Mouse (Mus musculus) natural killer cell, adult 2 months (primary cell): Measurements from ENCODE around the gene Lexm.

ENCODE experiments used
- DNase-seq, 2 experiments: peaks; one replicate each; pipeline ENCODE4 v3.0.0; 2022; ENCODE audit warnings: low spot score in 2 of 2

The Lexm gene

GRCm38 (mm10) chr4:106617056-106617455 lies at the start of gene Lexm:
Lexm (minus strand) TSS chr4:106617241.
- DNase-seq = no peak

- no peak for DNase-seq
Measured at GRCm38 (mm10) chr4:106666546-106666945, 49.5 kb upstream of the Lexm start.

DNA sequence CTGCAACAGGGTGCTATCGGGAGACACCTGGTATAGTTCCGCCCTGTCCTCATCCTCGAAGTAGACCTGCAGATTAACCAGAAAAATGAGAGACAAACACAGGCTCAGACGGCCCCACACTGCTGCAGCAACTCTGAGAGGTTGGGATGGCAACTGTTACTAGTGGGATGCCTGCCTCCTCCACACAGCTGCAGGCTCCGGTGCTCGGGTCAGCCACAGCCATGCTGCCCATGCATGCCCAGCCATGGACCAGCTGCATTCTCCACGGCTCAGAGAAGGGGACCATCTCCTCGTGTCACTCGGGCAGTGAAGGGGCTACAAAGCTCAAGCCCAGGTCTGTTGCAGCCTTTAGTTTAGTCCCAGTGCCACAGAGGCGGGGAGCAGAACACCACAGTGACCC lies 48.6 kb upstream of the Lexm start:
- no peak for DNase-seq

DNA sequence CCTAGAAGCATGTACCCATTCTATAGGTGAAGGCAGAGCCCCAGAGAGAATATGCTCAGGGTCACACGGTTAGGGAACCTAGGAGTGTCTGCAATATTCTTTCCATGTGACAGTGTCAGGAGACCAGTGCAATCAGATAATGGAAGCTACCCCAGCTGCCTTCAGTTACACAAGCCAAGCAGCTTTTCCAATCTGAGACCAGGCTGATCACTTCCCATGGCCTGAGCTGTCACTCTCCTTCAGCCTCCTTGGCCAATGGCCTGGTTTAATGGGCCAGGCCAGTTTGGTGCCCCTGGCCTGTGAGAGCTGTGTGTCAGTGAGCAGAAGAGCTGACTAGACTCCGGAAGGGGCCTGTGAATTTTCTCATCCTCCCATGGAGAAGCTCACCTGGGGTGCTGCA lies 48.2 kb upstream of the Lexm start:
- DNase-seq = no peak

DNA sequence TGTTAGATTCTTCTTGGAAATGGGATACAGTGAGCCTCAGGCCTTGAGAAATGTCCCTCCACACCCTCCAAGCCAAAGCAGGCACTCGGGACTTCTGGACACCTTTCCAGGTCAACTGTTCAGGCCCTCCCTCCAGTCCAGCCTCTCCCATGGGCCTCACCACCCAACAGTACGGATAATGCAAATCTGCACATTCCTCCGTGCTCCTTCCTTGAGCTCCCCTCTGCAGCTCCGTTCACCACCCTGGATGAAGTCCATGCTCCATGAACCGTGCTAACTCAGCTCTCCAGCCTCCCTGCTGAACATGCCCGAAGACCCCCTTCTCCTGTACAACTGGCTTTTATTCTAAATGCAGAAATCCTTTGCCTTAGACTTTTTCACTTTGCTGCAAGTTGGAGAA lies 47.7 kb upstream of the Lexm start:
- no peak for DNase-seq

GRCm38 (mm10) chr4:106663956-106664470 lies 47.0 kb upstream of the Lexm start:
- no peak for DNase-seq

- DNase-seq = no peak
Measured at GRCm38 (mm10) chr4:106655681-106656080, 38.6 kb upstream of the Lexm start.

DNA sequence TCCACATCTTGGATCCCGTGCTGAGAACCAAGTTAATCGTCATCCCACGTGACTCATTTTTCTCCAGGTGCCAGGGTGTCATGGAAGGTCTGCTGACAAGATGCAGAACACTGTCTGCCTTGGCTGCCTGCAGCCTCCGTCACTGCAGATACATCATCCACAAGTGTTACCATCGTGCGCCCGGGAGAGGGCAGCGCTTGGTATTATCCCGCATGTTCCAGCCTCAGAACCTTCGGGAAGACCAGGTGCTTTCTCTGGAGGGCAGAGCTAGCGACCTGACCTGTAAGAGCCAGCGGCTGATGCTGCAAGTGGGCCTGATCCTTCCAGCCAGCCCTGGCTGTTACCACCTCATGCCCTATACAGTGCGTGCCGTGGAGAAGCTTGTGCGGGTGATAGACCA lies 36.0 kb upstream of the Lexm start:
- no peak for DNase-seq

- no peak for DNase-seq
Measured at GRCm38 (mm10) chr4:106652546-106652945, 35.5 kb upstream of the Lexm start.

DNA sequence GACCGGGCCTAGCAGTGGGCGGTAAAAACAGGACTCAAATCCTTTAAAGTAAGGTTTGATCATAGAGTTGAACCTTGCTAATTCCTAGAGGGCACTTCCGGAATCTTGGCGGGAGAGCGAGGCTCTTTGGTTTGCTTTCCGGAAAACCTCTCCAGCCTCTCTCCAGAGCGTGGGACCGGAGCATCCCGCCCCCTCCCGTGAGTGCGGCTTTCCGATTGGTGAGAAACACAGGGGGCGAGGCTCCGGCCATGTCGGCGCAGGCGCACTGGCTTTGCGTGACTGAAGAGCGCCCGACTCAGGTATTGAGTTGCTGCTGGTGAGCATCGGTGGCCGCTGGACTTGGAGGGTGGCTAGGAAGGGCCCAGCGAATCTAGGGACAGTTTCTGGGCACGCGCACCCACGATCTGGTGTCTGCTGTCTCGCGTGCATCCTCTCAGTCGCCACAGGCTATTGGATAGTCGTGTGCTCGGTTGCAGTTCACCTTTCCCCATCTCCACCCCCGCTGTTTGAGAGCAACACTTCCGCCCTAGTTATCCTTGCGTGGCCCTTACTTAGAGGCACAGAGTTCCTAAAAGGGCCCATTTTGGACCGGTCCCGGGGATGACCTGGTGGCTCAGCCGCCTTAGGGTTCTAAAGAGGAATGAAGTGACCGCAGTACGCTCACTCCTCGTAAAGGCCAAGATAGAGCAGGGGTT lies 33.9 kb upstream of the Lexm start, which contains the start of gene Pars2:
Gene Pars2, plus strand, starts transcription at position 237 of the 695 bp plus-strand sequence.
- DNase-seq = peak; percentile 95 to 97

GRCm38 (mm10) chr4:106647137-106647536 lies 30.1 kb upstream of the Lexm start:
- no peak for DNase-seq

GRCm38 (mm10) chr4:106645797-106646196 lies 28.8 kb upstream of the Lexm start:
- DNase-seq = no peak

DNA sequence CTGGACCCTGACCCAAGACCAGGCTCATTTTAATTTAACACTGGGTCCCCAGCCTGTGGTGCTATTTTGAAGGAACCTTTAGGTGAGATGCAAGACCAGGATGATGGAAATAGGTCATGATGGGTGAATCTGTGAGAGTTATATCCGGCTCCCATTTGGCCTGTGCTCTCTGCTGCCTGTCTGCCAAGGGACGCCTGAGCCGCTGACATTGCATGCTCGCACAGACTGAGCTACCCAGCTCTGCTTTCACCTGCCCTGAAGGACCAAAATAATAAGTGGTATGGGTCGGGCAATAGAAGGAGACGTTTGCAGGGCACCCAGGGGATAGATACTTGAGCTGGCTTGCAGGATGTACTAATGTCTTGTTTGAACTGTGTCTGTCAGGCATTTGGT lies 27.2 kb upstream of the Lexm start:
- no peak for DNase-seq

DNA sequence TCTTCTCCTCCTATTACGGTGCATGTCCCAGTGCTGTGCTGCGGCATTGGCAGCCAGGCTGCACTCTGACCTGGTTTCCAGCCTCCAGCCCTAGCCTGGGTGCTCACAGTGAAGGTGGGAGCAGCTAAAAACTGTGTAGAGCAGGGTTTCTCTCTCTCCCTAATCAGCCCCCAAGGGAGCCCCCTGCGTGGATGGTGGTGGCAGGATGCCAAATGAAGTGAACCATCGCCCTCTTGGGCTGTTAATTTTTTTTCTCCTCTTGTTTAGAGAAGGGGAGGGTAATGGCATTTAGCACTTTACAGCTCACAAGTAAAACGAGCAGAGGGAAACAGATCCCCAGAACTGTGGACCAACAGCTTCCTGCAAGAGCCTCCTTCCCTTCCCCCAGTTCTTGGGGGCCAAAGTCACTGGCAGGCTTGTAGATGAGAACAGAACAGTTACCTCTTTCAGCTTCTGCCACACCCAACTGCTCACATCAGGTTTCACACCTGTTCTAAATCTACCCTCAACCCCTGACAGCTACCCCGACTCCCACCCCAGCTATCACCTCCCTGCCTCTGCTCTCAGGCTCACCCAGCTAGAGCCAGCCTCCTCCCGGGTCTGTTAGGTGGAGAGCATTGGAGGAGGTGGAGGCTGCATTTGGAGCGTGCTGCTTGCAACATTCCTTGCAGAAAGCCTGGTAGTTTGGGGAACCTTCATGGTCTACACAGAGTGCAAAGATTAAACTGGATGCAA lies 26.6 kb upstream of the Lexm start:
- no peak for DNase-seq

- DNase-seq = no peak
Measured at GRCm38 (mm10) chr4:106634086-106634479, 17.0 kb upstream of the Lexm start.

DNA sequence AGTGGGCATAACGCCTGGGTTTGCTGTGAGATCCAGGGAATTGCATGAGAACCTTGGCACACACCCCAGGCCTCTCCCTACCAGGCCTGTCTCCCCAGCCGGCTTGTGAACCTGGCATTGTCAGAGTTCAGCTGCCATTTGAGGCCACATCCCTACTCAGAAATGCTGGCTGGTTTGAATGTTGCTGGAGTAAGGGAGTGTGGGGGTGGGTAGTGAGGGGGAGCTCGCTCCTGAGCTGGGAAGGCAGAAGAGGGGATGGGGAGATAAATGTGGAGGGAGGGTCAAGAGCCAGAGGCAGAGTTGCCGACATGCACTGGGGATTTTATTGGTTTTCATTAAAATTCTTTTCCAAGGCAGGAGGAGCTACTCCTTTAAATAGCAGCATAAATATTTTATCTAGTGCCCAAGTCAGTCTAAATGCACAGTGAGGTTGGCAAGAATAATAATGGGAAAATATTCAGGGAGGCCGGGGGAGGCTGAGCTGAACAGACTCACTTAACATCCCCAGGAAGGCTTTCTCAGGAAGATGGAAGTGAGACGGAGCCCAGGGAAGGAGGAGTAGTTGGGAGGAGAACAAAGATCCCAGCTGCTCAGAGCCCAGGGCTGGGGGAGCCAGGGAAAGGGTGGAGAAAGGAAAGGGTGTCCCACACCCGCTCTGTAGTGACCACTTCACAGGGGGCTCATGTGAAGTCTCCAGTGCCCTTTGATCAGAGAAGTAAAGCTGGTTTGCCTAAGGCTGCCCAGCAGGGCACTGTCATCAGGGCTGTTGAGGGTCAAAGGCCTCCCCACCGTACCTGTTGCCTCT lies 16.4 kb upstream of the Lexm start:
- DNase-seq = no peak

DNA sequence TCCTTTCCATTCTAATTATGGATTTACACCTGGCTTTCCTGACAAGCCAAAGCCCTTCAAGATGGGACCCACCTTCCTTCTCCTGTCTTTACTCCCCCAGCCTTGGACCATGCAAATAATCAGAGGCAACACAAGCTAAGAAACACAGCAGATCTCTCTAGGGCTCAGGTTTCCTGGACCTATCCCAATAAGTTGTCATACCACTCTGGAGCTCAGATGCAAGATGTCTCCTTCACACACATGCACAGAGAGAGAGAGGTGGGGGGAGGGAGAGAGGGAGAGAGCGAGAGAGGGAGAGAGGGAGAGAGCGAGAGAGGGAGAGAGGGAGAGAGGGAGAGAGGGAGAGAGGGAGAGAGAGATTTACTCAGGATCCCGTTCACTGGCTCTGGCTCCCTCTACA lies 15.3 kb upstream of the Lexm start:
- no peak for DNase-seq

DNA sequence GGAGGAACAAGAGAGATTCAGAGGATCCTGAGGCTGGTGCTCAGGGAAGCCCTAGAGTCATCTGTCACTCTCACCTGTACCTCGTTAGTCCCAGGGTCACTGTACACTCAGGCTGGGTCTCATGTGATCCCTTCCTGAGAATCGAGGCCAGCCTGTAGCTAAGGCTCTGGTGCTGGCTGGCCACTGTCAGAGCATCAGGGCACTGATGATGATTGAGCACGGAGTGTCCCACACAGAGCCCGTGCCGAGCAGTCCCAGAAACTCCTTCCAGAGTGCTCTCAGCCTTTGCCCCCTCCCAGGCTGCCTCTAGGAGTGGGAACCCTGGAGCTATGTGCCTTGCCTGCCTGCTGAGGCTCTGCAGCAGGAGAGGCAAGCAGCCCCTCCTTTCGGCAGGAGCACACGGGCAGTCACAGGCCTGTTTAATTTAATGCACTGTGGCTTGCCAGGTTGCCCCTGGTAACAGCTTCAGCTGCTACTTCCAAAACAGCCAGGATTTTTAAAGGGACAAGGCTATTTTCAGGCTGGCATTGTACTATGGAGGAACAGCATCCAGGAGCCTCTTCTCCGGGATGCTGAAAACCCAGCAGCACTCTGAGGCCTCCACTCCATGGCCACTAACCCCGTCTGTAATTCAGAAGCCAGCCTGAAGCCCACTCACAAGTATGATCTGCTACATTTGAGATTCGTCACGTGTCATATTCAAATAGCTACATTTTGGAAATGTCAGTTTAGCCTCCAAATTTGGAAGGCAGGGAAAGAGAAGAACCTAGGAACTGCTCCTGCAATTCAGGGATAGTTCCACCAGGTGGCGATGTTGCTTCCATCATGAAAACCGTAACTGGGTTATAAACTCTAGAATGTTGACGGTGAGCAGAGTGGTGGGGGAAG lies 13.5 kb upstream of the Lexm start:
- peak; percentile 22 to 45 for DNase-seq

GRCm38 (mm10) chr4:106629374-106629773 lies 12.3 kb upstream of the Lexm start:
- DNase-seq = no peak

DNA sequence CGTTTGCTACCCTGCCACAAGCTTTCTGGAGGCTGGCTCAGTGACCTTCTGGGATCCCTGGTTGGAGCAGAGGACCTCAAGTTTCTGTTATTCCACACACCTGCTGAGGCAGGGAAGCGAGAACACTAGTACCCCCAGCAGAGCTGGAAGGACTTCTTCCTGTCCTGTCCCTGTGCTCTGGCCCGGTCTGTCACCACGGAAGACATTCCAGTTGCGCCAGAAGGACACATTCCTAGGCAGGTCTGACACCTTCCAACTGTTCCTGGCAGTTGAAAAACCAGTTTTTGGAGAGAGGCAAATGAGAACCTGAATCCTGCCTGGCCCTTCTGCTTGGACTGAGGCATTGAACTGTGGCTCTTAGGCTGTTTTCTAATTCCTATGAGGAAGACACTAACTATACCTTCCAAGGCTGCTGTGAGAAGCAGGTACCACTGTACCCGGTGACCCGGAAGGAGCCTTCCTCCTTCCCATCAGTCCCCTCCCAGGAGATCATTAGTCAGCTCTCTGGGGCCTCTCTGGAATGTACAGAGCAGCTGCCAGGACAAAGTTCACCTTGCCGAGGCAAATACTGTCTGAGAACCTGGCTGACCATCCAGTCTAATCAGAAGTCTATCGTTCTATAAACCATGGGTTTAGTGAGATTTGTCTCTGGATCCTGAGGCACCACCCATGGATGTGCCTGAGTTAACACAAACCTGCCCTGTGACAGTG lies 11.8 kb upstream of the Lexm start:
- DNase-seq = no peak

- no peak for DNase-seq
Measured at GRCm38 (mm10) chr4:106627809-106628208, 10.8 kb upstream of the Lexm start.
